Mouse (Mus musculus) forebrain, embryonic 11.5 days (tissue): ENCODE results near the gene Arl6ip5. TPM values are rescaled to one million over a fixed set of nuclear protein-coding genes. Genes with fewer than 3 reads are reported as not detected.

ENCODE experiments used
- ATAC-seq: fragments of 200-750 bp; cut with Nextera tagmentation; replicated peaks from 2 replicates; pipeline ENCODE4 v1.8.0; 2017; ENCODE audit warnings: moderate TSS enrichment; ENCODE audit not compliant: low FRiP score
- DNase-seq: peaks from one replicate; pipeline ENCODE4 v3.0.0-alpha.2; 2017; ENCODE audit warnings: low spot score
- H3K27ac ChIP-seq: fragments of 300-500 bp; sonication (generic); 2 replicates; pipeline ENCODE4 v1.5.1; 2014; ENCODE audit warnings: low read depth, low read length
- H3K27me3 ChIP-seq: fragments of 300-500 bp; sonication (generic); 2 replicates; pipeline ENCODE4 v1.6.1; 2014; ENCODE audit warnings: mild to moderate bottlenecking, low read length, mixed read lengths; ENCODE audit not compliant: control insufficient read depth, insufficient read depth
- H3K36me3 ChIP-seq: fragments of 300-500 bp; sonication (generic); 2 replicates; pipeline ENCODE4 v1.6.1; 2014; ENCODE audit warnings: mild to moderate bottlenecking, low read length, moderate library complexity, mixed read lengths; ENCODE audit not compliant: control insufficient read depth, insufficient read depth
- H3K4me1 ChIP-seq: fragments of 300-500 bp; sonication (generic); replicated peaks from 2 replicates; pipeline ENCODE4 v1.6.1; 2014; ENCODE audit warnings: low read length, mixed read lengths; ENCODE audit not compliant: control insufficient read depth, insufficient read depth
- H3K4me2 ChIP-seq: fragments of 300-500 bp; sonication (generic); 2 replicates; pipeline ENCODE4 v1.6.1; 2014; ENCODE audit warnings: low read depth, mild to moderate bottlenecking, low read length, moderate library complexity, mixed read lengths; ENCODE audit not compliant: severe bottlenecking
- H3K4me3 ChIP-seq: fragments of 300-500 bp; sonication (generic); 2 replicates; pipeline ENCODE4 v1.5.1; 2014; ENCODE audit warnings: low read depth, low read length
- H3K9ac ChIP-seq: fragments of 300-500 bp; sonication (generic); 2 replicates; pipeline ENCODE4 v1.6.1; 2014; ENCODE audit warnings: low read length
- H3K9me3 ChIP-seq: fragments of 300-500 bp; sonication (generic); 2 replicates; pipeline ENCODE4 v1.6.1; 2016; ENCODE audit warnings: low read length, mixed read lengths; ENCODE audit not compliant: control insufficient read depth
- WGBS: fragments of 180-500 bp; shearing (Covaris S2); extraction: QIAGEN DNeasy Blood & Tissue Kit; methylation state at CpG from one replicate; pipeline ENCODE4 v1.1.7; 2014; 5-methylcytosine and 5-hydroxymethylcytosine counted together
- polyA plus RNA-seq: library from polyadenylated mRNA; unstranded; fragments of >200 nt; fragmentation: Nextera tagmentation; extraction: Ambion mirVana; gene quantifications from 2 replicates; pipeline ENCODE4 v1.2.1, GENCODE M21; 2014

Gene Arl6ip5
- polyA plus RNA-seq, 1 experiment from 2014 or later = 36.4 TPM

DNA sequence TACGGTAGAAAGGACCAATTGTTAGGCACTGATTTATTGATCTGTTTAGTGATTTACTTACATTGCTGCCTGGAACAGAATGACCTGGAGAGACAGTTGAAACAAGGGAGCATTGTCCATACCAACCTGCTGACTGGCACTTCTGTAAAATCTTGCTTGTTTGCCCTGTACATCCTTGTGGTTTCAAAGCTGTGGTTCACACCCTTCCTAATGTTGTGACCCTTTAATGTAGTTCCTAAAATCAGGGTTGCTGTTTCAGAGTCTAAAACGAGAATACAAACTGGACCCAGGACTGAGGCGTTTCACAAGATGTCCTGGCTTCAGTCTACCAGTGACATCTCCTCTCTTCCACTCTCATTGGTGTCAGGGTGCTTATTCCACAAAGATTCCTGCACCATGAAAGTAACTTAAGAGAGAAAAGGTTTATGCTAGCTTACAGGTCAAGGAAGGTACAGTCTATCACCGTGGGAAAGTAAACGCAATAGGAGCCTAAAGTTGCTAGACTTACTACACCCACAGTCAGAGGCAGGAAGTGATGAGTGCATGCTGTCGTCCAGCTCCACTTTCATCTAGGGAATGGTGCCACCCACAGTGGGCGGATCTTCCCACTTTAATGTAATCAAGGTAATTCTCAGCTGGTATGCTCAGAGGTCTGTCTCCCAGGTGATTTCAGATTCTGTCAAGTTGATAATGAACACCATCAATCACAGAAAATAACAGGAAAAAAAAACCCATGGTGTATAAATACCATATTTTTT is 24.6 kb downstream of the Arl6ip5 start:
- Histone ChIP-seq H3K4me2 (no peak overlapping the region), H3K27ac (no peak overlapping the region), H3K9ac (no peak overlapping the region), H3K9me3 (no peaks in the 10 kb centered on the region), H3K4me3 (no peak overlapping the region), H3K27me3 (no peaks in the 10 kb centered on the region; the same call in 1 of the 2 replicates), H3K36me3 (no peaks in the 10 kb centered on the region), H3K4me1 (no peaks in the 10 kb centered on the region)
- DNase-seq (no peak), ATAC-seq (no peak)
- 89% methylated on average over 7 of the region's 7 CpGs for WGBS

DNA sequence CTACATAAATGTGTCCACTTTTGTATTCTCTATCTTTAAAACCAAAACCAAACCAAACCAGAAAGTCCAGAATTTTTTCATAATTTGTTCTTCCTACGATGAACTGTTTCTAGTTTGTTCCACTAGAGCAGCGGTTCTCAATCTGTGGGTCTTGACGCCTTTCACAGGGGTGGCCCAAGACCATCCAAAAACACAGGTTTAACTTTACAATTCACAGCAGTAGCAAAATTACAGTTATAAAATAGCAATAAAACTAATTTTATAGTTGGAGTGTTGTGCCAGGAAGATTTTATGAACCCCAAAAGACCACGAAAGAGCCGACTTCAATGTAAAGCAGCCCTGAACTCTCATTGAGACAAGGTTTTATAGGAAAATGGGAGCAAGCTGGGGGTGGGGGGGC is 25.6 kb downstream of the Arl6ip5 start:
- no peak for ATAC-seq
- H3K9me3 ChIP-seq = no peaks in the 10 kb centered on the region
- H3K36me3 ChIP-seq = no peaks in the 10 kb centered on the region
- no peak overlapping the region for H3K9ac ChIP-seq
- H3K27me3 ChIP-seq = no peaks in the 10 kb centered on the region; the same call in 1 of the 2 replicates
- 96% methylated on average over 5 of the region's 5 CpGs for WGBS
- no peak for DNase-seq
- H3K4me2 ChIP-seq = no peak overlapping the region
- H3K4me3 ChIP-seq = no peak overlapping the region
- no peaks in the 10 kb centered on the region for H3K4me1 ChIP-seq
- no peak overlapping the region for H3K27ac ChIP-seq

DNA sequence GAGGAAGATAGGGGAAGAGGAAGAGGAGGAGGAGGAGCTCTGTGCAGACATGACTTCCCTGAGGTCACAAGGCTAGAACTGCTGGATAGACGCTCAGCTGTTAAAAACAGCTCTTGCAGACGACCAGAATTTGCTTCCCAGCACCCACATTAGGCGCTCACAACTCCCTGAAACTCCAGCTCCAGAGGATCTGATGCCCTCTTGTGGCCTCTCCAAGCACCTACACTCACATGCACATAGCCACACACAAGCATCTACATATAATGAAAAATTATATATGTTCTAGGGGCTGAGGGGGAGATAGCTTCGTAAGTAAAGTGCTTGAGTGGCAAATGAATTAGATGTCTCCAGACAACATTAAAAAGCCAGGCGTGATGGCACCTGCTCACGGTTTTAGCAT is 28.9 kb downstream of the Arl6ip5 start:
- WGBS = 90% methylated on average over 6 of the region's 6 CpGs
- Histone ChIP-seq H3K4me2 (no peak overlapping the region), H3K27me3 (no peaks in the 10 kb centered on the region; the same call in 1 of the 2 replicates), H3K4me1 (no peaks in the 10 kb centered on the region), H3K9ac (no peak overlapping the region), H3K36me3 (no peaks in the 10 kb centered on the region), H3K9me3 (no peaks in the 10 kb centered on the region), H3K27ac (no peak overlapping the region), H3K4me3 (no peak overlapping the region)
- ATAC-seq (no peak), DNase-seq (no peak)

DNA sequence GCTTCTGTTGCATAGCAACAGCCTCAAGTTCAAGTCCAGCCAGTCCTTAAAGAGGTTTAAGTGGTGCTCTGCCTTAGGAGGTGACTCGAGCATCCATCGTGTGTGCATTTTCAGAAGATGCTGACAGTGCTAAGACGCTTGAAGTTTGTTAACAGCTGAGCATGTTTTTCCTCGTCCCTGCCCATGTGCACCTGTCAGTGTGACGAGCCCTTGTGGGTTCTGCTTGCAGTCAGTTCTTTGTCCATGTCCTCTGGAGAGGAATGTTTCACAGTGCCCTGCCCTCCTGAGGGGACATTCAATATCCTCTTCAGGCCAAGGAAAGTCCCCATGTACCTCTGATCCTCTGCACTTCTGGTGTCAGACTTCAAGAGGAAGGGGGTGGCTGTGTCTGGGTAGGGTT is 29.6 kb downstream of the Arl6ip5 start:
- no peaks in the 10 kb centered on the region for H3K4me1 ChIP-seq
- ATAC-seq (no peak), DNase-seq (no peak)
- H3K4me2 ChIP-seq = no peak overlapping the region
- no peaks in the 10 kb centered on the region for H3K36me3 ChIP-seq
- no peak overlapping the region for H3K27ac ChIP-seq
- H3K9ac ChIP-seq = no peak overlapping the region
- H3K9me3 ChIP-seq = no peaks in the 10 kb centered on the region
- H3K4me3 ChIP-seq = no peak overlapping the region
- WGBS = 89% methylated on average over 5 of the region's 5 CpGs
- no peaks in the 10 kb centered on the region; the same call in 1 of the 2 replicates for H3K27me3 ChIP-seq

GRCm38 (mm10) chr6:97242522-97242921 is 32.0 kb downstream of the Arl6ip5 start:
- Histone ChIP-seq H3K27ac (no peak overlapping the region), H3K4me2 (no peak overlapping the region), H3K4me1 (no peaks in the 10 kb centered on the region), H3K36me3 (no peaks in the 10 kb centered on the region), H3K27me3 (no peaks in the 10 kb centered on the region; the same call in 1 of the 2 replicates), H3K4me3 (no peak overlapping the region), H3K9ac (no peak overlapping the region), H3K9me3 (no peaks in the 10 kb centered on the region)
- no peak for ATAC-seq
- WGBS = 91% methylated on average over 4 of the region's 4 CpGs
- DNase-seq = no peak

- Histone ChIP-seq H3K9ac (no peak overlapping the region), H3K27ac (no peak overlapping the region), H3K36me3 (no peaks in the 10 kb centered on the region), H3K9me3 (no peaks in the 10 kb centered on the region), H3K4me3 (no peak overlapping the region), H3K27me3 (no peaks in the 10 kb centered on the region), H3K4me1 (no peaks in the 10 kb centered on the region), H3K4me2 (no peak overlapping the region)
- DNase-seq = no peak
- no peak for ATAC-seq
Observed at GRCm38 (mm10) chr6:97245200-97245599, 34.7 kb downstream of the Arl6ip5 start.

DNA sequence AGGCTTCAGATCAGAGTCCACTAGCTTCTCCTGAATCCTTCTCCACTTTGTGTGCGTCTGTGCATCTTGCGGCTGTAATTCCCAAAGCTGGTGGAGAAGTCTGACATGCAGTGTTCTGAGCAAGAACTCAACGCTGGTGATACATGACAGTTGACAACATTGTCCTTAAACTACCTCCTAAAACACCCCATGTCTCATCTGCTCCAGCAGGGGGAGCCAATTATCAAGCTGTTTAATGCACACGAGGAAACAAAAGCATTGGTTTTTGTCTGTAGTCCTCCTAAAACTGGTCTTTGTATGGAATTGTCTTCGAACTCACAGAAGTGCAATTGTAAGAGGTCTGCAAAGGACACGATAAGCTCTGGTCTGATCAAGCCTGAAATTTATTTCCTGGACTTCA is 40.5 kb downstream of the Arl6ip5 start:
- H3K9ac ChIP-seq = no peak overlapping the region
- DNase-seq (peak; percentile 56), ATAC-seq (no peak)
- H3K4me2 ChIP-seq = no peak overlapping the region
- H3K27ac ChIP-seq = no peak overlapping the region
- no peaks in the 10 kb centered on the region for H3K9me3 ChIP-seq
- H3K36me3 ChIP-seq = no peaks in the 10 kb centered on the region
- no peaks in the 10 kb centered on the region for H3K27me3 ChIP-seq
- H3K4me1 ChIP-seq = no peaks in the 10 kb centered on the region
- H3K4me3 ChIP-seq = no peak overlapping the region
- 48% methylated on average over 6 of the region's 6 CpGs for WGBS

GRCm38 (mm10) chr6:97252086-97252485 is 41.6 kb downstream of the Arl6ip5 start:
- no peaks in the 10 kb centered on the region for H3K4me1 ChIP-seq
- H3K4me2 ChIP-seq = no peak overlapping the region
- ATAC-seq (no peak), DNase-seq (no peak)
- no peaks in the 10 kb centered on the region for H3K36me3 ChIP-seq
- WGBS = 85% methylated on average over 5 of the region's 5 CpGs
- no peaks in the 10 kb centered on the region for H3K27me3 ChIP-seq
- H3K9ac ChIP-seq = no peak overlapping the region
- H3K9me3 ChIP-seq = no peaks in the 10 kb centered on the region
- H3K27ac ChIP-seq = no peak overlapping the region
- H3K4me3 ChIP-seq = no peak overlapping the region

GRCm38 (mm10) chr6:97252711-97253221 is 42.3 kb downstream of the Arl6ip5 start, which contains the start of gene Lmod3:
Gene Lmod3, minus strand, starts transcription at chr6:97252759.
- Histone ChIP-seq H3K4me3 (no peak within 1 kb of the TSS), H3K9me3 (no peaks in the 10 kb centered on the region), H3K36me3 (no peaks in the 10 kb centered on the region), H3K4me1 (no peaks in the 10 kb centered on the region), H3K9ac (no peak within 1 kb of the TSS), H3K27me3 (no peaks in the 10 kb centered on the region), H3K27ac (no peak within 1 kb of the TSS), H3K4me2 (no peak within 1 kb of the TSS)
- ATAC-seq (no peak), DNase-seq (no peak)
- 34% methylated on average over 9 of the region's 9 CpGs for WGBS
